Mouse (Mus musculus): ENCODE data around the gene Evl.
A peak's percentile ranks its signal among the peaks of the same experiment; 100 is the strongest.

The Evl gene

GRCm38 (mm10) chr12:108590131-108590530 is 35.6 kb downstream of the Evl start:
- no peak for DNase-seq (ENCODE audit: extremely low spot score, low spot score)

GRCm38 (mm10) chr12:108591586-108591985 is 37.1 kb downstream of the Evl start:
- no peak for DNase-seq (ENCODE audit: extremely low spot score, low spot score)

- no peak for DNase-seq (ENCODE audit: extremely low spot score, low spot score)
Measured at GRCm38 (mm10) chr12:108592866-108593265, 38.3 kb downstream of the Evl start.

- no peak for DNase-seq (ENCODE audit: extremely low spot score, low spot score)
Measured at GRCm38 (mm10) chr12:108600864-108601263, 46.3 kb downstream of the Evl start.

- DNase-seq (ENCODE audit: extremely low spot score, low spot score), result no peak
Measured at GRCm38 (mm10) chr12:108601326-108601725, 46.8 kb downstream of the Evl start.

- no peak for DNase-seq (ENCODE audit: extremely low spot score, low spot score)
Measured at GRCm38 (mm10) chr12:108604546-108604945, 50.0 kb downstream of the Evl start.

- no peak for DNase-seq (ENCODE audit: extremely low spot score, low spot score)
Measured at GRCm38 (mm10) chr12:108605521-108606281, 51.2 kb downstream of the Evl start.

- DNase-seq (ENCODE audit: extremely low spot score, low spot score), result no peak
Measured at GRCm38 (mm10) chr12:108606321-108606720, 51.8 kb downstream of the Evl start.

- DNase-seq (ENCODE audit: extremely low spot score, low spot score), result no peak
Measured at GRCm38 (mm10) chr12:108609446-108609845, 54.9 kb downstream of the Evl start.

- no peak for DNase-seq (ENCODE audit: extremely low spot score, low spot score)
Measured at GRCm38 (mm10) chr12:108610255-108610654, 55.7 kb downstream of the Evl start.

GRCm38 (mm10) chr12:108613081-108613480 is 58.6 kb downstream of the Evl start:
- peak; percentile 17 for DNase-seq (ENCODE audit: extremely low spot score, low spot score)

GRCm38 (mm10) chr12:108617511-108617910 is 63.0 kb downstream of the Evl start:
- DNase-seq (ENCODE audit: extremely low spot score, low spot score), result no peak

GRCm38 (mm10) chr12:108619853-108620416 is 65.4 kb downstream of the Evl start:
- DNase-seq (ENCODE audit: extremely low spot score, low spot score), result no peak

- DNase-seq (ENCODE audit: extremely low spot score, low spot score), result no peak
Measured at GRCm38 (mm10) chr12:108622406-108622805, 67.9 kb downstream of the Evl start.

- DNase-seq (ENCODE audit: extremely low spot score, low spot score), result no peak
Measured at GRCm38 (mm10) chr12:108629556-108629955, 75.0 kb downstream of the Evl start.

- no peak for DNase-seq (ENCODE audit: extremely low spot score, low spot score)
Measured at GRCm38 (mm10) chr12:108630741-108631688, 76.5 kb downstream of the Evl start.

- DNase-seq (ENCODE audit: extremely low spot score, low spot score), result no peak
Measured at GRCm38 (mm10) chr12:108632501-108632900, 78.0 kb downstream of the Evl start.

GRCm38 (mm10) chr12:108634031-108634430 is 79.5 kb downstream of the Evl start:
- no peak for DNase-seq (ENCODE audit: extremely low spot score, low spot score)

- no peak for DNase-seq (ENCODE audit: extremely low spot score, low spot score)
Measured at GRCm38 (mm10) chr12:108635501-108635900, 81.0 kb downstream of the Evl start.

GRCm38 (mm10) chr12:108637440-108637839 is 82.9 kb downstream of the Evl start:
- no peak for DNase-seq (ENCODE audit: extremely low spot score, low spot score)

GRCm38 (mm10) chr12:108639126-108639525 is 84.6 kb downstream of the Evl start:
- no peak for DNase-seq (ENCODE audit: extremely low spot score, low spot score)

GRCm38 (mm10) chr12:108642019-108642418 is 87.5 kb downstream of the Evl start:
- no peak for DNase-seq (ENCODE audit: extremely low spot score, low spot score)

All from neural tube, embryonic 10.5 days (tissue).